Mouse (Mus musculus): ENCODE results near the gene Ctse.

The Ctse gene

DNA sequence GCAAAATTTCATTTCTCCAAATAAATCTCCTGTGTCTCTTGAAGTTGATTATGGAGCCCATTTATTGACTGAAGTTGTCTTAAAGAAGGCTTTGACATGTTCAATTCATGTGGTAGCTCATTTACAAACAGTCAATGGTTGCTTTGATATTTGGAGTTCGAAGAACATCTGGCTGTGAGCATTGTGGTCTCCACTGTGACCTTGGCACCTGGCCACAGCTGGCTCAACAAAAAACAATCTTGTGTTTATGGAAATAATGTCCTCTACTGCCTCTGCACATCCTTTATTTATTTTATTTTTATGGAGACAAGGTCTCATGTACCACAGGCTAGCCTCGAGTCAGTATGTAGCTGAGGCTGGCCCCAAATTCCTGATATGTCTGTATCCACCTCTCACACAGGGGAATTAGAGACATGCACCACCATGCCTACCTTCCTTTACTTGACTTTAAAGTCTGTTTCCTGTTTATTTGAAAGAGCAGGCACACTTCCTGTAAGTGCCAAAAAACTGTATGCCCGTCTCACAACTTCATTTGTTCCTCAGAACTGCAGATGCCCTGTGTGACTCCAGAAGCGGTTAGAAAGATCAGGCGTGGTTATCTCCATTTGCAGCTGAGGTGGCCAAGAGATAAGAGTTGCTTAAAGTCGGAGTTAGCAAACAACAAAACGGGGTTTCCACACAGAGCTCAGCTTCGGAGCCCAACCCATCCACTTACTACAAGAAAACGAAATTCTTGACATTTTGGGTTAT lies at the start of gene Ctse:
TSS of gene Ctse (plus strand) at position 516 of the 750 bp plus-strand sequence.
- no peak for DNase-seq

DNA sequence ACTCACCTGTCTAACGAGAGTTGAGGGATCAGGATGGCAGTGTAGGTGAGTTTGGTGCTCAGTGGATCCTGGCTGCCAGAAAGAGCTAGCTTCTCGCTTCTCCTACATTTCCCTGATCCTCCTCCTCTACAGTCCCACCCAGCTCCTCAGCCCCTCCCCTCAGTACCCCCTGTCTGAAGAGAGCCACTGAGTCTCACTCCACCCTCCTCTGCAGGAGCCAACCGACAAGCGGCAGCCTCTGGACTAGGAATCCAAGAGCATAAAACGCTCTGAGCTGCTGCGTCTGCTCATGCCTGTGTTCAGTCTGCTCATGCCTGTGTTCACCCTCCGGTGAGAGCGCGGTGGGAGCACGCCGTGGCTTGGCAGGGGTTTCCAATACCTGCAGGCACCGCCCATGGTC lies 39.2 kb upstream of the Ctse start, which contains the start of gene Avpr1b:
TSS of gene Avpr1b (plus strand) at position 335 of the 400 bp plus-strand sequence.
- DNase-seq: no peak

DNA sequence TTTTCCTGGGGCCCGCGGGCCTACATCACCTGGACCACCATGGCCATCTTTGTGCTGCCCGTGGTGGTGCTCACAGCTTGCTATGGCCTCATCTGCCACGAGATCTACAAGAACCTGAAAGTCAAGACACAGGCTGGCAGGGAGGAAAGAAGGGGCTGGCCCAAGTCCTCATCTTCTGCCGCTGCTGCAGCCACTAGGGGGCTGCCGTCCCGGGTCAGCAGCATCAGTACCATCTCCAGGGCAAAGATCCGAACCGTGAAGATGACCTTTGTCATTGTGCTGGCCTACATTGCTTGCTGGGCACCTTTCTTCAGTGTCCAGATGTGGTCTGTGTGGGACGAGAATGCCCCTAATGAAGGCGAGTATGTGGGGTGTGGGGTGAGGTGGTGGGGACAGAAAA lies 37.8 kb upstream of the Ctse start:
- DNase-seq: peak; percentile 14

DNA sequence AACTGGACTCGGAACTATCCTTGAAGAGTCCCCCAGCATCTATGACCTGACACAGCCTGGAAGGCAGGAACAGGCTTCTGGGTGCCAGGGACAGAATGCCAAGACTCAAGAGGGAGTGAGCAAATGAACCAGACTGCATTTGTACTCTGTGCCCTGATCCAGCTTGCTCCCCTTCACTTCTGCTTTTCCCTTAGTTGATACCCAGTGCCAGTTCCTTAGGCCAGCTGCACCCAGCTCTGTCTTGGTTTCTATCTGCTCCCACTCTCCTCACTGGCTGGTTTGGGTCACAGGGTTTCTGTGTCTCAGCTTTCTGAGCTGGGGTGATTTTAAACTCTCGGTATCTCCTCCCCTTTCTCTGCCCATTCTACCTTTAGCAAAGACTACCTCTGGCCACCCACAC lies 31.4 kb upstream of the Ctse start:
- no peak for DNase-seq

DNA sequence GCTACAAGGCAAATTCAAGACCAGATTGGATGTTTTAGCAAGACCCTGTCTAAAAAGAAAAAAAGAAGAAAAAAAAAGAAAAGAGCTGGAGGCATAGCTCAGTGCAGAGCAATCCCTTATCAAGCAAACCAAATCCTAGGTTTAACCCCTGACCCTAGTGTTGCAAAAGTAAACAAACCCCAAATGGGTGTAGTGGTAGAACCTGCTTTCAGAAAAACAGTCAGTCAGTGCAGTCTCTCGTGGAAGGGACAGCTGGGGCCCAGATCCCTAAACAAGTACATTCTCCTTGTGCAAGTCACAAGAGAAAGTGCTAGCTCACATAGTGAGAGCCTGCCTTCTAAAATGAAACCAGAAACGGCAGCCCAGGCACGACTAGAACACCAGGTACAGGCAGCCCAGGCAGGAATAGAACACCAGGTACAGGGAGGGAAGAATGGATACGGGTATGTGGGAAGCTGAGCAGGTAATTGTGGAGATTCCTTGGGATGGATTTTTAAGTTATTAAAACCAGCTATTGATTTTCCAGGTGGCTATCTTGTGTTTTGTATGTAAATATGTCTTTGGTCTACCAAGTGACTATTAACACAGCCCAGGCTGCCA lies 25.4 kb upstream of the Ctse start:
- no peak for DNase-seq

DNA sequence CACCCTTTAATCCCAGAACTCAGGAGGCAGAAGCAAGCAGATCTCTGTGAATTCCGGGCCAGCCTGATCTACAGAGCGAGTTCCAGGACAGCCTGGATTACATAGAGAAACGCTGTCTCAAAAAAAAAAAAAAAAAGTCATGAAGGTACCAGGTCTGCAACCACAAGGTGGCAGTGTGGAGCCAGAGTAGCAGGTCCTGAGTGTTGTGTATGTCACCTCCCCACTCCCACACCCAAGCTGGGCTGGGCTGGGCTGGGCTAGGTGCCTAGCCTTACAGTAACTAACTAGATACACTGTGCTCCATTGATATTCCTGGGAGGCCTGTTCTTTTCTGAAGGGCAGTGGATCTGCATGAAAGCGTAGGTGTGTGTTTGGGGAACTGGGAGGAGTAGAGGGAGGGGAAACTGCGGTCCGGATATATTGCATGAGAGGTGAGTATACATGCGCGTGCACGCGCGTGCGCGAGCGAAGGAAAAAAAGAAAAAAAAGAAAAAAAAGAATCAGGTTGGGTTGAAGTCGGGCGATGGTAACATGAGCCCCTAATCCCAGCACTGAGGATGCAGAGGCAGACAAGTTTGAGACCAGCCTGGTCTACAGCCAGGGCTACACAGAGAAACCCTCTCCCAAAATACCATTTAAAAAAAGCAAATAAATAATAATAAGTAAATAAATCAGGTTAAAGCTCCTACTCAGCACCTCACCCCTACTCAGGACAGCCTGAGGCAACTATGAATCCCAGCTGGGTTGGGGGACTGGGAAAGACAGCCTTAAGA lies 24.6 kb upstream of the Ctse start:
- peak; percentile 81 for DNase-seq

DNA sequence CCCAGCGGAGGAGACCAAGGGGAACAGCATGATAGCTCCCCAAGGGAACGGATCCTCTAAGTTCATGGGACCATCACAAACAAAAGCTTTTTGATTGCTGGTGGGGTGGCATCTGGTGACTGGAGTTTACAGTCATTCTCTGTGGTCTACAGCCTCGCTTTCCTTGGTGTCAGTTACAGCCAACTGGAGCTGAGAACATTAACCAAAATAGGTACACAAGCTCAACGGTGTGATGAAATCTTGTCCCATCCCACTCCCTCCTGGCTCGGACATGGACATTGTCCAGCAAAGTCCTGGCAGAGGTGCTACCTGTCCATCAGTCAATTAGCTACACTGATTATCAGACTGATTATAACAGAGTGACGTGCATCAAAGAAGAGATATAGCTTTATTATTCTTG lies 23.5 kb upstream of the Ctse start:
- DNase-seq: no peak

DNA sequence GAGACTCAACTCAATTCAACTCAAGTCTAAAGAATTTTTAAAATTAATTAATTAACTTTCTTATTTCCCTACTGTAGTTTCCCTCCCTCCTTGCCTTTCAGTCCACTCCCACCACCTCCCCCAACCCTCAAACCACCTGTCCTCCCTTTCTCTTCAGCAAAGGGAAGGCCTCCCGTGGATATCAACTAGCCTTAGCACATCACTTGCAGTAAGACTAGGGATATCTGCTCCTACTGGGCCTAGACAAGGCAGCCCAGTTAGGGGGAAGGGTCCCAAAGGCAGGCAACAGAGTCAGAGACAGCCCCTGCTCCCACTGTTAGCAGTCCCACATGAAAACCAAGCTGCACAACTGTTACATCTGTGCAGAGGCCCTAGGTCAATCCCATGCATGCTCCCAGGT lies 22.0 kb upstream of the Ctse start:
- DNase-seq: no peak

DNA sequence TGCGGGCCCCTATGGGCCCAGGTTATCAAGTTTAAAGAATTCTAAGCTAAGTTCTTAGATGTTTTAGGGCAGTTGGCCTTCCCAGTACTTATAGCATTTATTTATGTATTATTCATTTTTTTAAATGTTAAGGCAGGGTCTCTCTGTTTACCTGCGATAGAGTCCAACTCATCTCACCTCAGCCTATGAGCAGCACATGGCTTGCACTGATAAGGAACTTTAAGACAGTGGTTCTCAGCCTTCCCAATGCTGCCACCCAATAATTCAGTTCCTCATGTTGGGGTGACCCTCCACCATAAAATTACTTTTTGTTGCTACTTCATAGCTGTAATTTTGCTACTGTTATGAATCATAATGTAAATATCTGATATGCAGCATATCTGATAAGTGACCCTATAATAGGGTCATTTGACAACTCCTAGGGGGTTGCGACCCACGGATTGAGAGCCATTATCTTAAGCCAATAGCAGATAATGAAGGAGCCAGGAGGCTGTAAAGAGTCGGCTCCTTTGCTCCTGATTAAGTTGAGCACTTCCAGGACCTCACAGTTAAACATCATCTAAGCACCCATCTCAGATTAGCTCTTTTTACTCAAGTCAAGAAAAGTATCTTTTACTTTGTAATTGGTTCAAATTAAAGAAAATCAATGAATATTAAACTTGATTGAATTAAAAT lies 21.4 kb upstream of the Ctse start:
- no peak for DNase-seq

DNA sequence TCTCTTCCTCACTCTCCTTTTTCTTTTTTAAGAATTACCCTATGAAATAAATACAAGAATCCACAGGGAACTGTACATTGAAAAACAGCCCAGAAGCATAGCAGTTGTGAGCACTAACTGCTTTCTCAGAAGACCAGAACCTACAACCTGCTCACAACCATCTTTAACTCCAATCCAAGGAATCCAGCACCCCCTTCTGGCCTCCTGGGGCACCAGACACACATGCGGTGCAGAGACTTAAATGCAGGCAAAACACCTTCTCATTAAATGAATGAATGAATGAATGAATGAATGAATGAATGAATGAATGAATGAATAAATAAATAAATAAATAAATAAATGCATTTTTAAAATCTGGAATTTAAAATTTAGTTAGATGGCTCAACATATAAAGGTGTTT lies 19.5 kb upstream of the Ctse start:
- DNase-seq: no peak

DNA sequence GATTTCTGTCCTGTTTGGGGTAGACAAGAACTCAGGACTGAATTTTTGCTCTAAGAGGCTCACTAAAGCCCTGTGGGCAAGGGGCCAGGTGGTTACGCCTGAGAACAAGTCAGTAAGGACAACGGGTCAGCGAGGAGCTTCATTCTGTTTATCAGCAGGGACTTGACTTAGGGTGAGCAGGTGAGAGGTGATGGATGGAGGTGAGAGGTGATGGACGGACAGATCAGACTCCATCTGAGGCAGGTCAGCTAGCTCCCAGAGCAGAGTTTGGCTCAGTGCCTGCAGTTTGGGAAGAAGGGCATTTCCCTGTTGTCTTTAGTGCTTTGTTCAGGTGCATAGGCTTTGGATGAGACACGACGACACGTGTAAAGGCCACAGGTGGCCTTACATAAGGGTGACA lies 18.8 kb upstream of the Ctse start:
- DNase-seq: no peak

DNA sequence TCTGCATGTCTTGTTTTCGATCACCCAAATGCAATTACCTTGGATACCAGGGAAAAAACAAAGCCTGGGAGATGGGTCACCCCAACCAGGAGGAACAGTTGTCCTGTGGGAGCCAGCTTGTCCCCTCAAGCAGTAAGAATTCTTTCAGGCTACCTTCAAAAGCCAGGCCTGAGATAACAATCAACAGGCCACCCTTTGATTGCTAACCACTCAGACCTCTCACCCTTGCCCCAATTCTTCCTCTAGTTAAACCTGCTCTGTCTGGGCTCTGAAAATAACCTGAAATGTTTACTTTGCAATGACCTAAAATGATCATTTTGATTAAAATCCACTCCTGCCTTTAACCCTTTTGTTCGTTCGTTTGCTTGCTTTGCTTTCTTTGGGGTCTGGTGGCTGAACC lies 14.5 kb upstream of the Ctse start:
- no peak for DNase-seq

DNA sequence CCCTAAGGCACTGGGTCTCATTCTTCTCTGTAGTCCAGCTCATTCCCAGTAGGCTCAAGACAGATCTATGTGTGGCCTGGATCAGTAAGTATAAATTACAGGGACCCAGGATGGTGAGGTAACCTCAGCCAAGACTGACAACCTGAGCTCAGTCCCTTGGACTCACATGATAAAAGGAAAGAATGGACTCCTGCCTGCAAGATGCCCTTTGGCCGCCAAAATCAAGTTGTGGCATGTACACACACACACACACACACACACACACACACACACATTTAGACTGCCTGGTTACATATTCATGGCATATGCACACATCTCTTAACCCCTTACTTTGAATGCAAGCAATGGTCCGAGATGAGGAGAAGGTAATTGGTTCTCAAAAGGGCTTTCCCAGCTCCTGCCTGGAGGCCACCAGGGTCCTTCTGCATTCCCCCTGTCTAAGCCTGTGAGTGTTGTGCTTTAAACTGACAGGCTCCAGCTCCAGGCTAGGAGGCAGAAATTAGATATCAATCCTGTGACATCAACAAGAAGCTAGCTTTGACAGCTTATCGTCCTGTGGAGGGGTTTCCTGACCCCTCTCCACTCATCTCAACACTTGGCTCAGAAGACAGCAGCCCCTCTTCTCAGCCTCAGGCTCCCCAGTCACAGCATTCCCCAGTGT lies 13.8 kb upstream of the Ctse start:
- DNase-seq: peak; percentile 71

DNA sequence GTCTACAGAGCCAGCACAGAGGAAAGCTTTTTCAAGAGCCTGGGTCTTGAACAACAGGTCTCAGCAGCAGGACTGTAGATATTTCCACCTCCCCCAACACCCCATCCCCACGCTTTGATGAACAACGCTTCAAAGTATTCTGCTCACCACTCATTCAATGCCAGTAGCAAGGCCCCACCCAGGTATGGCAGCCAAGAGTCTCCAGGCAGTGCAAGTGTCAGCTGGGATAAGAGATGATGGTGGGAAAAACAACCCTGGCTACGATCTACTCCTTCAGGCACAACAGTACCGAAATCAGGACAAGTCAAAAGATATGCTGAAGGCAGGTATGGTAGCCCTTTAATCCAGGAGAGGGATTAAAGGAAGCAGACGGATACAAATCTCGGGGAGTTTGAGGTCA lies 11.9 kb upstream of the Ctse start:
- no peak for DNase-seq

DNA sequence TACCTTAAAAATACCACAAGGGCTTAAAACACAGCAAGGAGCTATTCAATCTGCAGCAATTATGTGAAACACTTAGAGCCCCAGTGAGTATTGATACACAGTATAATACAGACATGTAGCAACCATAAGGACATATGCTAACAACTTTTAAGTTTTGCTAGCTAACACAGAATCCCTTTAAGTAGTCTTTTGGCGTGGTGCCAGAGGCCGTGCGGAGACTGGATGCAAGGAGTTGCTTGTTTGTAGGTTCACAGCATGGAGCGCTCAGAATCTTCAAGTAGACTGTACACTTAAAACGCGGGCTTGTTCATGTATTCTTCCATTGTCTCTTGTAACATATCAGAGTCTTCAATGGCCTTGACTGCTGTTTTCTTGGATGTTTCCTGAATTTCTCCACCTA lies 5.9 kb upstream of the Ctse start:
- peak; percentile 15 for DNase-seq

DNA sequence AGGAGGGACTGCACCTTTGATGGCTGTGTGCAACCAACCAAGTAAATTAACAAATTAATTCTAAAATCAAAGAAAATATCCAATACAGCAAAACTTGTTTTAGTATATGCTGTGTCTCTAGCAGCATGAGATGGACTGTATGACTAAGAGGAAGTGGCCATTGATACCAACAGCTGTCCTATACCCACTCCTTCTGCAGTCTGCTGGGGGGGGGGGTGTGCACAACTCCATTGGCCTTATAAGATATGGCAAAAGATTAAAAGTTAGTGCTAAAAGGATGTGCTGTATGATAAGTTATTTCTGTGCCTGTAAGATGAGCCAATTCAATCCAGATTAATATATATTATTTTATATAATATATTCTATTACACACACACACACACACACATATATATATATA lies 3.6 kb upstream of the Ctse start:
- DNase-seq: no peak

DNA sequence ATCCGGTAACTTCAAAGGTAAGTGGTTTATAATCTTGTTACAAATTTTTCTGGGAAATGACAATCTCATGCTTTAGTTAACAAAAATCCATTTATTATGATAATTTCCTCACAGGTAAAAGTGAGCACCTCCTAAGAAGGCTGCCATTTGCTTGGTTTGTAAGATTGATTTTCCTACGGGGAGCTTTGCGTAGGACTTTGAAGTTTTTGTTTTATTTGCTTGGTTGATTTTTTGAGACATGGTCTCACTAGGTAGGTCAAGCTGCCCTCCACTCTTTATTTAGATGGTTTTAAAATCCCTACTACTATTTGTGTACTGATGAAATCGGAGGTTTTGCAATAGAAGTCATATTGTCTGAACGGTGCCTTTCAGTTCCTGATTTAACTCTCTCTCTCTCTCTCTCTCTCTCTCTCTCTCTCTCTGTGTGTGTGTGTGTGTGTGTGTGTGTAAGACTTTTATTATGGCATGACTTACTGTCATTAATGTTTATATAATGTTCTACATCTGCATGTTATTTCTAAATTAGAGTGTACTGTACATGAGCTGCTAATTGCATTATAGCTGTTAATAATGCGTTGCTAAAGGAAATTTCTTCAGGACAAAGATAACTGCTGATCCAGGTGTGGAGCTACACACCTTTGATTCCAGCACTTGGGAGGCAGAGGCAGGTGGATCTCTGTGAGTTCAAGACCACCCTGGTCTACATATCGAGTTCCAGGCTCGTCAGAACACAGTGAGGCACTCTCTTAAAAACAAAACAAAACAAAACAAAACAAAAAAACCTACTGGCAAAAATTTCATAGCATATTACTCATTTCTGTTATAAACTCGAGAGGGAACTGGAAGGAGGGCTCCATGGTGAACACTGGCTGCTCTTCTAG lies 675 bp downstream of the Ctse start:
- DNase-seq: no peak

DNA sequence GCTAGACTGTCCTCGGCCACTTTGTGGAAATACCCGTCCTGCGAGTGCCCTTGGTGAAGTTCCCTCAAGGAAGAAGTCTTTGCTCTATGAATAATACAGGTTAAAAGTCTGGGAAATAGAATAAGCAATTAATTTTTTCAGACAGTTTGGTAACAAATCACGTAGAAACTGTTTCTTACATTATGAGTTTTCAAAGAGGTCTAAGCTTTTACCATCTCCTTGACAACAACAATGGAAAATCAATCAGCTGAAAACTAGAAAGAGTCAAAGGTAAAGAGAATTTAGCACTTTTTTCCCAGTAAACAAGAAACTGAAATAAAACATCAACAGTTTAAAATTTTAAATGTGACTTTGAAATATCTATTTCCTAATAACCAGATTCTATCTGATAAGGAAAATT lies 2.0 kb downstream of the Ctse start:
- no peak for DNase-seq

DNA sequence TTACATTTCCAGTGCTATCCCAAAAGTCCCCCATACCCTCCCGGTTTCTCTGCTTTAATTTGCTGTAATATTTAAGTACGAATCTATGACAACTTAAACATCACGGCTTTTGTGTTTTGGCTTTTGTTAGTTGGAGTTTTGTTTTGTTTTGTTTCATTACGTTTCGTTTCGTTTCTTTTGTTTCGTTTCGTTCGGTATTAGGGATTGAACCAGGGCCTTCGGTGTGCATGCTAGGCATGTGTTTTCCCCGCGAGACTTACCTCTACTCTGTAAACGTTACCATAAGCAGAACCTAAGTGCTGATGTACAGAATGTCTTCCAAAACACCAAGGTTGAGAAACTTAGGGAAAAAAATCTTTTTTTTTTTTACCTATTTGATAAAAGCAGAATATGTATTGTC lies 3.5 kb downstream of the Ctse start:
- no peak for DNase-seq

DNA sequence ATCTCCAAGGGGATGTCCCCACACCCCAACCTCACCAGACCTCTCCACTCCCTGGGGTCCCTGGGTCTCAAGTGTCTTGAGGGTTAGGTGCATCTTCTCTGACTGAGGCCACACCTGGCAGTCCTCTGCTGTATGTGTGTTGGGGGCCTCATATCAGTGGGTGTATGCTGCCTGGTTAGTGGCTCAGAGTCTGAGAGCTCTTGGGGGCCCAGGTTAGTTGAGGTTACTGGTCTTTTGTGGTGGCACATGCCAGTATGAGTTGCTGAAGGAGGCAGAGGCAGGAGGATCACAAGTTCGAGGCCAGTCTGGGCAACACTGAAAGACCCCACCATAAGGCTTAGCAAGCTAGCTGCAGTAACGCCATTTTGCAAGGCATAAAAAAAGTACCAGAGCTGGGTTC lies 4.1 kb downstream of the Ctse start:
- no peak for DNase-seq

DNA sequence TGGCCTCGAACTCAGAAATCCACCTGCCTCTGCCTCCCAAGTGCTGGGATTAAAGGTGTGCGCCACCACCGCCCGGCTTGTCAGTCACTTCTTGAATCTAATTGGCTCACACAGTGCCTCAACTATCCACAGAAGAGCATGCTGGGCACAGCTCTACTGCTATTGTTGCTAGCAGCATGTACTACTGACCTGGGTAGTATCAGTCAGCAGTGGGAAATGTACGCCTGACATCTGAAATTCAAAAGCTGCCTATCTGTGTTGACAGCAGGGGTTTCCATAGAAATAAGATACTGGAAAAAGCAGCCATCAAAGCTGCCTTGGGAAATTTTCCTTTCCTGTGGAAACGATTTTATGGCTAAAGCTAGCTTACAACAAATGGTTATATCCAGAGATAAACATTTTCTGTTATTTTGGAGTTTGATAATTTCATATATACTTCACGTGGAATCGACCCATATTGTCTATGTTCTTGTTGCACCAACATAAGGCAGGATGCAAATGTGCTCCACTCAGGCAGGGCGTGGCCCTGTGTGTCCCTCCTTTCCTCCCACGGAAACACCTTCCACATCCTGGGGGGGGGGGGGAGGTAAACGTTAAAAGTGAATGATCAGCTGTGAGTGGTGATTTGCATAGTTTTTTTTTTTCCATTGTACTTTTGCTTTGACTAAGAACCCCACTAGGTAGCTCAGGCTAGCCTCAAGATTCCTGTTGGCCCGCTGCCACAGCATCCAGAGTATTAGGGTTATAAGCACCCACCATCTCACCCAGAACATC lies 14.8 kb downstream of the Ctse start:
- DNase-seq: no peak

Measured in retina, postnatal 1 day (tissue).